Mouse (Mus musculus): ENCODE data around the gene Abca5. TPM values are rescaled to one million over a fixed set of nuclear protein-coding genes. Genes with fewer than 3 reads are reported as not detected.

The Abca5 gene
- total RNA-seq, 2 experiments from 2014 or later: 0.22 TPM

Other genes with a start within 250 kb of the Abca5 start
- 0.38 and 0.66 TPM in 2 replicates for gene Abca8a, start 241.7 kb downstream of the Abca5 start, total RNA-seq (2015)
- 0.04 and 0.15 TPM in 2 replicates for gene Abca8a, start 241.7 kb downstream of the Abca5 start, total RNA-seq (2017)
- 30.0 and 37.2 TPM in 2 replicates for gene Abca9, start 169.5 kb downstream of the Abca5 start, total RNA-seq (2015)
- 39.2 and 41.7 TPM in 2 replicates for gene Abca9, start 169.5 kb downstream of the Abca5 start, total RNA-seq (2017)
- gene Abca6, start 85.9 kb downstream of the Abca5 start, total RNA-seq (2015): 7.3 and 11.0 TPM in 2 replicates
- gene Abca6, start 85.9 kb downstream of the Abca5 start, total RNA-seq (2017): 12.6 and 15.5 TPM in 2 replicates
- 10.3 and 12.6 TPM in 2 replicates for gene Map2k6, start 61.4 kb upstream of the Abca5 start, total RNA-seq (2015)
- 14.8 and 16.0 TPM in 2 replicates for gene Map2k6, start 61.4 kb upstream of the Abca5 start, total RNA-seq (2017)

Measured in megakaryocyte, adult 5-6 weeks (primary cell).